Mouse (Mus musculus) gastrocnemius, postnatal 25 days (tissue): ENCODE results near the gene Gm28230. TPM values are rescaled to one million over a fixed set of nuclear protein-coding genes. Genes with fewer than 3 reads are reported as not detected.

Experiments used
- DNase-seq: peaks from one replicate; pipeline ENCODE4 v3.0.0; 2022
- total RNA-seq, 2 experiments: library from RNA; stranded (reverse); gene quantifications; 1 replicate in 1 of 2; 2 replicates in 1 of 2; pipeline ENCODE4 v1.2.3; 2021

The Gm28230 gene
- total RNA-seq, 2 experiments from 2014 or later, result 0.27 TPM; not detected in 1

DNA sequence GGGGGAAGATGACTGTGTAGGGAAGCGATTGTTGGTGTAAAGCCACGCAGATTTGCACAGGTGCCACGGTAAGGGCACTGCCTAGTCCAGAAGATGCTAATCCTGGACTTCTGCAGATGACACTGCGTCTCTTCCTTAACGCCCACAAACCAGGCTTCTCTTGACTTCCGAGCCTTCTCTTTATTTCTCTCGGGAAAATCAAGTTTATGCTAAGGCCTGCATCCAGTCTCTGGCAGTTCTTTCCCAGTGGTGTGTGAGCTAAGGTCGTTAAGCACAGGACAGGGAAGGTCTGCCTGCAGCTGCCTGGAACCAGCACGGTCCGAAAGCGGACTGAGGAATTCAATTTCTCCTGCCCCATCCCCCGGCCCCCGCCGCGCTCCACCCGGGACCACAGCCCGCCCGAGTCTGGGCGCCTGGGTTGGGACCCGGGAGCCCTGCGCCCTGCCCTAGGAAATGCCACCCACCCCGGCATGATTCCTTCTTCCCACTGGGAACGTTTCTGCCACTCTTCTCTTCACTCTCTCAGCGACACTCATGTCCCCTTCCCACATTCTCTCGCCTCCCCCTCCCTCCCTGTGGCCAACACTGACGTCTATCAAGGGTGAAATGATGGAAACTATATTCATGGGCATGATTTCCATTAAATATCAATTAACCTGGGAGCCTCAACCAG, 22.7 kb upstream of the Gm28230 start:
- no peak for DNase-seq

DNA sequence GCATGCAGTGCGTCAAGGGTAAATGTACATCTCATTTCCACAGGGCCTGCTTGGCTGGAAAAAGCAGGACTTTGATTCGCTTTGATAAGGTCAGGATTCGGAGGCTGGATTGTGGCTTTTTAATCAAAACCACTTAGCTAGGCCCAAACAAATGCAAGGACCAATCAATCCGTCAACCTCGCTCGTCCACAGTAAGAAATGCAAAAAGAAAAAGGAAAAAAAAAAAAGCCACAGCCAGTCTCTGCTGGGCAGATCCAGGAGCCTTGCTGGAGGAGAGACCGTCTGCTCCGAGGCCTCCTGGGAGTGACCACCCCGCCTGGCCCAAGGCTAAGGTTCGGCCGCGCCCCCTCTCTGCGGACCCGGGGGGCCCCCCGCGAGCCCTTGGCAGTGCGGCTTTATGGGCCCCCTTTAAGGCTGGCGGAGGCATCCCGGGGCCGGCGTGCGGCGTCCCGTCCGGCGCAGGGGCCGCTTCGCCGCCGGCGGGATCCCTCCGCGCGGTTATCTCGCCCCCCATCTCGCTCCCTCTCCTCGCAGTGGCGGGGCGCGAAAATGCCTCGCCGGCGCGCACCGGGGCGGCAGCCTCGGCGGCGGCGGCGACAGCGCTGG, 22.0 kb upstream of the Gm28230 start, which contains the start of gene Hoxd8:
TSS of gene Hoxd8 (plus strand) at position 223 of the 606 bp plus-strand sequence.
- DNase-seq, result peak; percentile 83

DNA sequence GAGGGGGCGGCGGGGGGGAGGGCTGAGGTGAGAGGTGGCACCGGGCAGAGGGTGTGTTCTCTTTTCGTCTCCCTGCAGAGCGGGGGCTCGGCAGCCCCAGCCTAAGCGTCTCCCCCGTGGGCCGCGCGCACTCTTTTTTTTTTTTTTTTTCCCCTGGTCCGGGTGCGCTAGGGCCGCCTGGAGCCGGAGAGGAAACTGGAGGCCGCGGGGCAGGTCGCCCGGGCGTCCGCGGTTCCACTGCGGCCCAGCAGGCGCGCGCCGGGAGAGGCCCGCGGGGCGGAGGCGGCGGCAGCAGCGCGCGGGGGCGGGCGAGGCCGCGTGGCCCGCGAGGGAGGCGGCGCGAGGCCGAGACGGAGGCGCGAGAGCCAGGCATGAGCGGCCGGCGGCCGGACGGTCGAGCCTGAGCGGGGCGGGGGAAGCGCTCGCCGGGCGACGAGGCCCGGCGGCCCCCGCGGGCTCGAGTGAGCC, 21.5 kb upstream of the Gm28230 start:
- no peak for DNase-seq

DNA sequence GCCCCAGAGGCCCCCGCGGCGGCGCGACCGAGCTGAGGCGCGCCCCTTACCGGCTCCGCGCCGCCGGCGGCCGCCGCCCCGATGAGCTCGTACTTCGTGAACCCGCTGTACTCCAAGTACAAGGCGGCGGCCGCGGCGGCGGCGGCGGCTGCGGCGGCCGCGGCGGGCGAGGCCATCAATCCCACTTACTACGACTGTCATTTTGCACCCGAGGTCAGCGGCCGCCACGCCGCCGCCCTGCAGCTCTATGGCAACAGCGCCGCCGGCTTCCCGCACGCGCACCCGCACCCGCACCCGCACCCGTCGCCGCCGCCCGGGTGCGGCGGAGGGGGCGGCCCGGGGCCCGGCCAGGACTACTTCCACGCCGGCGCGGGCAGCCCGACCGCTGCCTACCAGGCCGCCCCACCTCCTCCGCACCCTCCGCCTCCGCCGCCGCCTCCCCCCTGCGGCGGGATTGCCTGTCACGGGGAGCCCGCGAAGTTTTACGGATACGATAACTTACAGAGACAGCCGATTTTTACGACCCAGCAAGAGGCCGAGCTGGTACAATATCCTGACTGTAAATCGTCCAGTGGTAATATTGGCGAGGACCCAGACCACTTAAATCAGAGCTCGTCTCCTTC, 20.9 kb upstream of the Gm28230 start:
- peak; percentile 61 for DNase-seq

DNA sequence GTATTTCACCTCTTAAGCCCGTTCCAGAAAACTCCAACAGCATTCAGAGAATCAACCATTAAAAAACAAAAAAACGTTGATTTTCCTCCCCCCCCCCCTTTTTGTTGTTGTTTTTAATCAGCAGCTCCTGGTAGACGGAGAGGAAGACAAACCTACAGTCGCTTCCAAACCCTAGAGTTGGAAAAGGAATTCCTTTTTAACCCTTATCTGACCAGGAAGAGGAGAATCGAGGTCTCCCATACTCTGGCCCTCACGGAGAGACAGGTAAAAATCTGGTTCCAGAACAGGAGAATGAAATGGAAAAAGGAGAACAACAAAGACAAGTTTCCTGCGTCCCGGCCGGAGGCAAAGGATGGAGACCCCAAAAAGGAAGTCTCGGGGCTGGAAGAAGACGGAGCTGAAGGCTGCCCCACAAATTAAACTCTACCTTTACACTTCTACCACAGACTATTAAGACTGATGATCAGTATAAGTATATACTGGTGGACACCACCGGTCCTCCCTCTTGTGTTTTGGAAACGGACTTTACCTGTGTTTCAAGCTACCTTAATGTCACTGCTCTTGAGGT, 20.1 kb upstream of the Gm28230 start:
- DNase-seq, result no peak

DNA sequence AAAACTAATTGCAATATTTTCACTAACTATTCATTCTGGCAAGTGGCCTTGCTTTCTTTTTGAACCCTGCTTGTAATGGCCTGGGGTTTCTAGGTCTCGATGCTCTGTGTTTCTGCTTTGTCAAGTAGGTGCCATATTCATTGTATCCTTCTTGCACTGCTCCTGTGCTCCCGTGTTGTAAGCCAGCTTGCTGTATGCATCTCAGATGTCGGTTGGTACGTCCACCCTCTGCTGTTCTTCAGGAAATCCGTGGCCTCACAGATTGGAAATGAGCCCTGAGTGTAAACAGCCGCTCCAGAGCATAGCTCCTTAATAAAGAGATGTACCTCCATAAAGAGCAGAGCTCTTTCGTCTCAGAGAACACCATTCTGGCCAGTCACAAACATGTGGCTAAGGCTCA, 18.9 kb upstream of the Gm28230 start:
- DNase-seq, result no peak

DNA sequence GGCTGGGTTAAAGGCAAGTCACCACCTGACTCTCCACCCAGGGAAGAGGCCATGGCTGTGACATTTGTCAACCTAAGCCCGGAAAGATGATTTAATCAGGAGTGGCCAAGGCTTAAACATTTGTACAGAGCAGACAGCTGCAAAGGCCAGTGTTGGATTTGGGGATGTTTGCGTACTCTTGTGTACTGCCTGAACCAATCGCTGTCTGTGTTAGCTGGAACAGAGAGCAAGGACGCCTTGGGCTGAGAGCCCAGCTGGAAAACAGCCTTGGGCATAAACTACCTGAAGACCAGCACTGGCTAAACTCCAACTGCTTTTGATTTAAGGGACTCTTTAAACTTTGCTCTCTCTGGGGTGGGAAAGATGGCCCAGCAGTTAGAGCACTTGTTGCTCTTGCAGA, 17.9 kb upstream of the Gm28230 start:
- DNase-seq, result no peak

DNA sequence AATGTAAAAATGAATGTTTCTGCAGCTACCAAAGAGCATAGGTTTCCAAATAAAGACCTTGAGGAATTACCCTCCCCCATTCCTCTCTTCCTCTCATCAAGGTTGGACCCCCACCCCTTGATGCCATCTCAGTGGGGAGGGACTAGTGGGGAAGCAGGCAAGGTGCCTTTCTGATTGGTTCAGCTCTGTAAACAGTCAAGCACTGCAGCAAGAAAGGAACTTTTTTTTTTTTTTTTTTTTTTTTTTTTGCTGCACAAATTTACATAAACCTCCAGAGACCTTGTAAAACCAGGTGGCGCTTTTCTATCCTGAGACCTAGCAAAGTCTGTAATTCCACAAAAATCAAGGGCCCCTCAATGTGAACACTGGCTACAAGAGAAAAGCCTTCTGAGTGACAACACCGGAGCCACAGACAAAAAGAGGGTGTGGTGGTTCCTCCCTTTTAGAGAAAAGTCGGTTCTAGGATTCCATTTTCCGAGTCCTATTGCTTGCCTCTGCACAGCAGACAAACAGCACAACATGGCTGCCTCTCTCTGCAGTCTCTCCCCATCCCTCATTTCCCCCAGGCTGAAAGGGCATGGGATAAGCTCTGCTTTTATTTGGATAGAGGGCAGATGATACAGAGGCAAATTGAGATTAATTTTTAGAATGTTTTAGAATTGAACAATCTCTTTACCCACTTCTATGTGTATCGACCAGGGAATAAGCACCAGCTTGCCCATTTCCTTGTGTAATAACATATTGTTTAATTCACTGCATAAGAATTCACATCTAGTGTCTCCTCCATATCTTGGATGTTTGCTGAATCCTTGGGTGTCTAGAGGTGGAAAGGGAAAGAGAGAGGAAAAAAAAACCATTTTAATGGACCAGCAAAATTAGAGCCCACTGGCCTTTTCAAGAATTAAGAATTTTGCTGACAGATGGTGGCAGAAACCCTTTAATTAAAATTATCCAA, 16.8 kb upstream of the Gm28230 start:
- no peak for DNase-seq

DNA sequence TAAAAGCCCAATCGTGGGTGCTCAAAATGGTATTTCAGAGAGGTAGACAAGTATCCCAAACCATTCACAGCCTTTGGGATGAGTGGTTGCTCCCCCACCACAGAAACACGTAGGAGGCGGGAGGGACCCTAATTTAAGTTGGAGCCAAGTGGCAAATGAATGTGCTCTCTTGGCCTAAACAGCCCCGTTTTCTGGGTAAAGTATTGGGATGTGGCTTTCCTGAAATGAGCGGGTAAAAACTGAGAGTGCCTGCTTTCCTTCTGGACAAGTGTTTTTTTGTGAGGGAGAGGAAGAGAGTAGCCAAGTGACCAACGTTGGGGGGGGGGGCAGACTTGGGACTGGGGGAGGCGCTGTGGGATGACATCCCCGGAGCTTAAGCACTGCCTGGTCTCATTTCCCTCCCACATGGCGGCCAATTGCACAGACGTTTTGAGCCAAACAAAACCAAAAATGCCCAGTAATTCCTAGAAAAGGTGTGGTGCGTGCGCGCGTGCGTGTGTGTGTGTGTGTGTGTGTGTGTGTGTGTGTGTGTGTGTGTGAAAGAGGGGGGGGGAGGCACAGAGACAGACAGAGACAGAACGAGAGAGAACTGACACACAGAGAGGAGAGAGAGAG, 15.5 kb upstream of the Gm28230 start:
- no peak for DNase-seq

DNA sequence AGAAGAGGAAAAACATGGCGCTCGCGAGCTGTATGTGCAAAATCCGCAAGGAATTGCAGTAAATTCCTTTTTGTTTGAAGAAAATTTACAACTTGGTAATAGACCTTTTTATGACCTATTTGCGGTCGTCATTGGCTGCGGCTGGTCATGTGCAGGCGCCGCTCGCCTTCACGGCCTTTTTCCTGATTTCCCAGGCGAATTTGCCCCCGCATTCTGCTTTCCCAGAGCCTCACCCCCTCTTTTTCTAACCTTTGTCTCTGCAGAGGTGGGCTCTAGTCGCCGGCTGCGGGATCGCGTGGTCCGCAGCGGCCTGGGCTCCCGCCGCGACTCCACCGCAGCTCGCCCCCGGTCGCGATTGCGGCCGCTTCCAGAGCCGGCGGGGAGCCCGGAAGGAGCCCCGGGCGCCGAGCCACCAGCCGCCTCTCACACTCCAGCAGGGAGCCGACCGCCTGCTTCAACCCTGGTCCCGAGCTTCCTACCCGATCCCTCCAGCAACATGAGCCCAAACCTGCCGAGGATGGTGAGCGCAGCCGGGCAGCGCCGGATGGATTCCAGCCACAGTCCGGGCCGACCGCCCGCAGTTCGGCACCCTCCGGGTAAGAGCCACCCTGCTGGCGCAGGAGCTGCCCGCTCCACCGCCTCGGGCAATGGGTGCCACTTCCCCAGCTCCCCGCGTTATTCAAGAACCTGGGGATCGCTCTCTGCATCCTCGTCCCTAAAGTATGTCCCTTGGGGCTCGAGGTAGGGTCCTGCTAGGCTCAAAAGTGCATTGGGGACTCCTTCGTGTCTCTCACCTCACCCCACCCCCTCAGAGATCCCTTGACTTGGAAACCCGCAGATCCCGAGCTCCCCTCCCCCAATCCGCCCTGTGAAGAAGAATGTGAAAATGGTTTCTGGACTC, 14.6 kb upstream of the Gm28230 start, which contains the start of the genes Hoxd3 and Hoxd4:
TSS of gene Hoxd3 (plus strand) at position 207 of the 901 bp plus-strand sequence.
TSS of gene Hoxd4 (plus strand) at position 209 of the 901 bp plus-strand sequence.
- peak; percentile 70 for DNase-seq

DNA sequence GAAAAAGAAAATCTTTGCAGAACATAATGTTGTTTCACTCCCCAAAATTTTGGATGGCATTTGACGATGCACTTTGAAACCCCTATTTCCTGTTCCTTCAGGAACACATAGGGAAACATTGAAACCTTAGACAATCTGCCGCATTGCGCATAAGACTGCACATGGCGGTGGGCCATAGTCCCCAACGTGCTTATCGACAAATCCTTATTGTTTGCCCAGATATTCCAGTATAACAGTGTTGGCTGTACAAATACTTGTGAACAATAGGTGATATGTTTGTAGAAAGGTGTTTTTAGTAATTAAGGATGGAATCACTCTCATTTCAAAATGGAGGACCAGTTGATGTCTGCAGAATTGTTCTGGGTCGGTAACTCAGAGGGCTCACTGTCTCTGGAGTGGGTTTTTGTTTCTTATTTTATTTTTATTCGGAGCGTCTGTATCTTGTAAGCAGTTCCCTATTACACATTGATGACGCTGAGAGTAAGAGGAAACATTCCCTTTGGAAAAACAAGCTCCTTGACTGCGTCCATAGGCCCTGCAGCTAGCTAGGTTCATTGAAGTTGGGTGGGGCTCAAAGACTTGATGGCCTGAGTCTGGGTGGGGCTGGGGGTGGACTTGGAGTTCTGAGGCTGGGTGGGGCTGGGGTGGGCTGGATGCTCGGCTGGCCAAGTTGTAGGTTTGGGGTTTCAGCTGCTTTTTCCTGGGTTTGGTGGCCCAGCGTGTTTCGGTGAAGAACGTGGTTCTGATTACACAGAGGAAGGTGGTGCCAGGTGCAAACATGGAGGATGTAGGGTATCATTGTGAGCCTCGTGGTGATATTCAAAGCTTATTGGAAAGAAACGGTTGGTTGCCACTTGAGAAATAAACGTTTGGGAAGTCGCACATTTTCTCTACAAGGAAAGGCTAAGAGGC, 13.0 kb upstream of the Gm28230 start:
- DNase-seq, result no peak

DNA sequence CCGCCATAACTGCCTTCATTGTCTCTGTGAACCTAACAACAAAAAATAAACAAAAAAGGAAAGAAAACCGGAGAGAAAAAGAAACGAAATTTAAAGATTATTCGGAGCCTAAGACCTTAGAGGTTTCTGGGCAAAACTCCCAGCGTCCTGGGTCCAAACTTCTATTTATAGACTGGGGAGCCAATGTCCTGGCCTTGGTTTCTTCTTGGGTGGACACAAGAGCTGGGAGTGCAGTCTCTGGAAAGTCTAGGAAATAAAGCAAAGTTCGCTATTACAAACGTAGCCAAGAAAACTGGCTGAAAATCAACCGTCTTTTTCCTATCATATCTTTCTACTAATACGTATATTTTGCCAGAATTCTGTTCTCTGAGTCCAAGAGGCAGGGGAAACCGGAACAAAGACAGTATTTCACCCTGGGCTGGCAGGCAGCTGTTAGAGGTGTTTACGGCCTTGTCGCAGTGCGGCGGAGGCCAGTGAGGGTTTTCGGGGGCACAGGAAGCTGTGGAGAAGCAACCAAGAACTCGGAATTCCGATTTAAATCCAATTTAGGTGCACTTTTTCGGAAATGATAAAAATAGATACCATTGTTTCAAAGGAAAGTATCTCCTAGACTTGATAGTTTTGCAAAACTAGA, 12.3 kb upstream of the Gm28230 start:
- DNase-seq, result no peak

DNA sequence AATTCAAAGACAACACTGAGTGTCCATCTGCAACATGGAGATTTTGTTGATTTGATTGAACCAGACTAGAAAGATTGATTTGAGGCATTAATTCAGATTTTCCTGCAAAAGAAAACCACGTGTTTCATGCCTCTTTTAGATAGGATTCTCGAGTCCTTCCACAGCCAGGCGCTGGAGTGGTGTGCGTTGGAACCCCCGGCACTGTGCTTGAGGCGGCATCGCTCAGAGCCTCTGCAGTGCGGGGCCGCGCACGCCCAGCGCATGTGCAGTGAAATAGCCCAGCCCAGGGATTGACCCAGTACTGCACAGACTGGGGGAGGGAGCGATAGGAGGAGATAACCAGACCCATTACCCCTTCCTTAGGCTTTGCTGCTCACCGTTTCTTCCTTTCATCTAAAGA, 11.6 kb upstream of the Gm28230 start:
- no peak for DNase-seq

DNA sequence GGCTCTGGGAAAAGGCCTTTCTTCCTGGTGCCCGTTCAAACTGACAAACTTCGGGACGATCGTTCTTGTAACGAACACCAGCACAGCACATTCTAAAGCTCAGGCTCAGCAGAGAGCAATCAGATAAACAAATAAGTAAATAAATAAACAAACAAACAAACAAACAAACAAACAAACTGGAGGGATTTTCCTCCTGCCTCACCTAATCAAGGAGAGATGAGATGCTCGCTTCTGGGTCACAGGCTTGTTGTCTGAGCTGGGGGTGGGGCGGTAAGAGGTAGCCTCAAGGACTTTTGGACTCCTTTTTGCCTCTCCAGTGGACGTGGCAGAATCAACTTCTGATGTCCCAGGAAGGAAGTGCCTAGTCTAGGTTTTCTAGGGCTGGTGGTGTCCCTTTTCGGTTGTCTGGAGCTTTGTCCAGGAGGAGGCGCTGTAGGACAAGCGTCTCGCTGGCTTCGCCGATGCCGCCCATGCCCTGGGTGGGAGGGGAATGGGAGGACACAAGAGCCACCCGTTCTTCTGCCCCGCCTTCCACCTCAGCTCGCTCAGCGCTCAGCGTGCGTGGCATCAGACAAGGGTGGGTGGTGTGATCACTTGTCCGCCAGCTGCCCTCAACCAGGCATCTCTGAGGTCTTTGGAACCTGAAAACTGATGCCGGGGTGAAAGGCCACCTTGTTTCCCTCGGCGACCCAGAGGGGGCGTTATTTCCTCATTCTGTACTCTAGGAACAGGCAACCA, 10.9 kb upstream of the Gm28230 start:
- peak; percentile 79 for DNase-seq

DNA sequence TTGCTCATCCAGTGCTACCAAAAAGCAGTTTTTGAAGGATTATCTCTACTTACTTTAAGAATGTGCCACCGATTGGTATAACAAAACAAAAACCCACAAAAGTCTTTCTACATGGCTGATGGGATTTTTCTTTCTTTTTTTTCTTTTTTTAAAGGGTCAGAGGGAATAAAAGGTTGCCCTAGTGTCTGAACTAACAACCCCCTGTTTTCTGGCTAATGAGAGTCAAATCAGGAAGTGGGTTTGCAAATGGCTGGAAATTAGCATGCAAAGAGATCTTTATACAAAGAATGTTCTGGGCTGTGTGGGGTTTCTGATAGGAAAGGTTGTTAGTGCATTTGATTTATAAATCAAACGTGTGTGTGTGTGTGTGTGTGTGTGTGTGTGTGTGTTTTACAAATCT, 6.1 kb upstream of the Gm28230 start:
- no peak for DNase-seq

DNA sequence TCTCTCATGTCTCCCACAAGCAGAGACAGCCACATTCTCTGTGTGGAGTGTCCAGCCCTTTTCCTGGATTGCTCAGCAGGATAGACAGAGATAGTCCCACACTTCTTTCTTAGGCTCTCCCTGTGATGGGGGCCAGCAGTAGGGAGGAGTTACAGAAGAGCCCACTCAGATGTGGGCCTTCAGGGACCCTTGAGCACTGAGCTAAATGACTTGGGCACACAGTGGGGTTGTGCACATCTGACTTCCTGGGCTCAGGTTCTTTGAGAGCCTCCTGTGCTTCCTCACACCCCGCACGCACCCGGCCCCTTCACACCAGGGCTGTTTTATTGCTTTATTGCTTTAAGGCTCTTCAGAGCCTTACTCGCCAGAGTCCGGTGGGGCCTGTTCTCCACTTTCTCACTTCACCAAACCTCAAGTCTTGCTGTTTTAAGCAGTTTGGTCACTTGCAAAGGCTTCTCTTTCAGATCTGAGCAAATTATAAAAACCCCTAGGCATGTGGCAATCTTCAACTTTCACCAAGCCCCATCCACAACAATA, 5.5 kb upstream of the Gm28230 start:
- DNase-seq, result no peak

DNA sequence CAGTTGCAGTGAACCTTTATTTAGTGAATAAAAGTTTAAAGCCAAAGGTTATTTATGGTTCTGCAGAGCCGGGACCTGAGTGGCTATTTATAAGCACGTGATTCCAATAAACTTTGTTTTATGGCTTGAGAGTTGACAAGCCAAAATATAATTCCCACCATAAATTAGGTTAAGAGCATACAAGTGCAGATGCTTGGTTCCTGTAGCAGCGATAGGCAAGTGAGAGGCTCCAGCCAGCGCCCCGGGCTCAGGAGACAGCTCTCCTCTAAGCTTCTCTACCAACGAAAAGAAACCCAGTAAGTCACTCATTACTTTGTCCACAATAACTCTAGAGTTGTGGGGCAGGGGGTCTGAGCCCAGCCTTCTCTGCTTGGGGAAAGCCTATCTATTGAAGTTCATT, 4.6 kb upstream of the Gm28230 start:
- DNase-seq, result no peak

DNA sequence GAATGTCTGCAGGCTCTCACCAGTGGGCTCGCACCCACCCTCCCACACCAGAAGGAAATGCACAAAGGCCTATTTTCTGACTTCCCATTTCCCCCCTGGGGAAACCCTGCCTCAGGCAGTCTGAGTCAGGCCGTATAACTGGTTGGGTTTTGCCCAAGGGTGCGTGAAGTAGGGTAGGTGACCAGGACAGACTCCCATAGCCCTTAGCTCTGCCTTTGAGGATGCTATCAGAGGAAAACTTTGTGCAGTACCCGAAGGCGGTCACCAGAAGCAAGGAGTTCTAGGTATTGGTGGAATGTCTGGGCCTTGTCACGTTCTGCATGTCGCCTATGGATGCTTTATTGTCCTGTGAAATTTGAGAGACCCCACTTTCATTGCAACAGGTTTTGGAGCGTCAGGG, 3.6 kb upstream of the Gm28230 start:
- DNase-seq, result no peak
